Mouse (Mus musculus): Measurements from ENCODE around the gene Cilp2.

GRCm38 (mm10) chr8:69894836-69895332 is 7.4 kb upstream of the Cilp2 start:
- TF ChIP-seq GABPA (IDR thresholded peaks at IDR 0.05; ENCODE audit: low read depth, low read length) = no peak
- TF ChIP-seq GATA1 (IDR thresholded peaks at IDR 0.05; ENCODE audit: low read depth, low read length) = no peak
- TF ChIP-seq POLR2AphosphoS2 (IDR thresholded peaks at IDR 0.05; ENCODE audit: low read length) = no peak
- TF ChIP-seq CTCF (IDR thresholded peaks at IDR 0.05 in 2 of 3, conservative IDR thresholded peaks at IDR 0.05 in 1 of 3; ENCODE audit: control insufficient read depth in 1 of 3, insufficient read depth in 1 of 3, low read depth in 2 of 3, low read length in 3 of 3, poor library complexity in 1 of 3, severe bottlenecking in 1 of 3) = no peak
- TF ChIP-seq TBP (IDR thresholded peaks at IDR 0.05; ENCODE audit: low read depth, low read length) = no peak
- TF ChIP-seq ZKSCAN1 (IDR thresholded peaks at IDR 0.05; ENCODE audit: low read depth, low read length) = no peak
- no peak for TF ChIP-seq POLR2A (IDR thresholded peaks at IDR 0.05; ENCODE audit: control insufficient read depth in 1 of 2, insufficient read depth in 1 of 2, low read depth in 1 of 2, low read length in 2 of 2, poor library complexity in 1 of 2)
- no peak for TF ChIP-seq HCFC1 (IDR thresholded peaks at IDR 0.05; ENCODE audit: low read depth, low read length)
- no peak for TF ChIP-seq E2F4 (IDR thresholded peaks at IDR 0.05; ENCODE audit: borderline replicate concordance, low read depth, low read length)
- TF ChIP-seq CHD1 (IDR thresholded peaks at IDR 0.05; ENCODE audit: low read depth, low read length) = no peak

Measured in MEL (cell line).